Mouse (Mus musculus) T-cell, adult 66 days (primary cell): ENCODE measurements around the gene Mettl6. TPM values are rescaled to one million over a fixed set of nuclear protein-coding genes. Genes with fewer than 3 reads are reported as not detected.

ENCODE experiments used
- total RNA-seq, 2 experiments: library from RNA; stranded (reverse); gene quantifications; 3 replicates in 1 of 2; 4 replicates in 1 of 2; pipeline ENCODE4 v1.2.4; 2023

Mettl6 gene
- total RNA-seq: 10 to 100 TPM; 48.6 to 52.8 TPM

GRCm38 (mm10) chr14:31494975-31495455, at the start of gene Mettl6:
Gene Mettl6, minus strand, starts transcription at chr14:31495040.

GRCm38 (mm10) chr14:31494349-31494974, 378 bp downstream of the Mettl6 start, which contains the start of gene Eaf1:
Gene Eaf1, plus strand, starts transcription at chr14:31494399.

GRCm38 (mm10) chr14:31435930-31436693, 58.7 kb downstream of the Mettl6 start, which contains the start of gene Sh3bp5:
Gene Sh3bp5, minus strand, starts transcription at chr14:31436078.

Other genes starting within 250 kb of the Mettl6 start
- 10 to 100 TPM; 10.6 to 11.0 TPM for gene Phf7, start 243.7 kb downstream of the Mettl6 start, total RNA-seq
- 100 to 1,000 TPM; 112 to 121 TPM for gene Bap1, start 243.6 kb downstream of the Mettl6 start, total RNA-seq
- not detected for gene Dnah1, start 171.1 kb downstream of the Mettl6 start, total RNA-seq
- gene Capn7, start 158.4 kb downstream of the Mettl6 start, total RNA-seq: 10 to 100 TPM; 47.2 to 50.2 TPM
- gene Sh3bp5, start 59.0 kb downstream of the Mettl6 start, total RNA-seq: 10 to 100 TPM; 69.8 to 78.7 TPM
- 10 to 100 TPM; 33.5 to 48.4 TPM for gene Eaf1, start 641 bp downstream of the Mettl6 start, total RNA-seq
- gene Colq, start 96.3 kb upstream of the Mettl6 start, total RNA-seq: 1 to 10 TPM; 1.2 to 1.6 TPM
- not detected for gene Gm49387, start 145.8 kb upstream of the Mettl6 start, total RNA-seq
- gene Btd, start 146.0 kb upstream of the Mettl6 start, total RNA-seq: 10 to 100 TPM; 11.9 to 13.1 TPM
- gene Hacl1, start 146.2 kb upstream of the Mettl6 start, total RNA-seq: 10 to 100 TPM; 11.3 to 15.8 TPM